Mouse (Mus musculus) midbrain, embryonic 15.5 days (tissue): ENCODE data around the gene Eif1ax. TPM values are rescaled to one million over a fixed set of nuclear protein-coding genes. Genes with fewer than 3 reads are reported as not detected.

Experiments used
- polyA plus RNA-seq: library from polyadenylated mRNA; unstranded; fragments of >200 nt; fragmentation: Nextera tagmentation; extraction: Ambion mirVana; gene quantifications from 2 replicates; pipeline ENCODE4 v1.2.1, GENCODE M21; 2015

Eif1ax gene
- polyA plus RNA-seq, 1 experiment from 2014 or later: 87.7 TPM

Other genes starting within 250 kb of the Eif1ax start
- 2.9 and 3.5 TPM in 2 replicates for gene Rps6ka3, start 161.9 kb upstream of the Eif1ax start, polyA plus RNA-seq
- 37.2 and 40.1 TPM in 2 replicates for gene Map7d2, start 42.4 kb downstream of the Eif1ax start, polyA plus RNA-seq
- 25.5 and 26.3 TPM in 2 replicates for gene Bclaf3, start 154.5 kb downstream of the Eif1ax start, polyA plus RNA-seq